Mouse (Mus musculus) C2C12 (cell line): ENCODE data around the gene Erich6b. TPM values are rescaled to one million over a fixed set of nuclear protein-coding genes. Genes with fewer than 3 reads are reported as not detected.

Experiments used
- H3K27me3 ChIP-seq: one replicate; pipeline ENCODE4 v1.6.1; 2011; ENCODE audit not compliant: control insufficient read depth, insufficient read depth, insufficient read length
- H3K36me3 ChIP-seq: one replicate; pipeline ENCODE4 v1.6.1; 2011; ENCODE audit not compliant: control insufficient read depth, insufficient read depth
- H3K4me3 ChIP-seq: one replicate; pipeline ENCODE4 v1.5.1; 2011; ENCODE audit warnings: mild to moderate bottlenecking, control low read depth; ENCODE audit not compliant: poor library complexity, insufficient read depth, severe bottlenecking
- H3K79me2 ChIP-seq: one replicate; pipeline ENCODE4 v1.6.1; 2011; ENCODE audit not compliant: control insufficient read depth, insufficient read depth
- H3K79me3 ChIP-seq: one replicate; pipeline ENCODE4 v1.6.1; 2011; ENCODE audit warnings: low read depth, control low read depth
- H3ac ChIP-seq: one replicate; pipeline ENCODE3; 2011; ENCODE audit warnings: low read depth; ENCODE audit not compliant: control insufficient read depth, insufficient read length
- CEBPB ChIP-seq: IDR thresholded peaks from one replicate; pipeline ENCODE4 v1.6.1; 2011; ENCODE audit warnings: low read depth, mild to moderate bottlenecking, control low read depth, moderate library complexity
- CTCF ChIP-seq: IDR thresholded peaks from one replicate; pipeline ENCODE4 v1.5.1; 2011; ENCODE audit not compliant: control insufficient read depth, insufficient read depth, insufficient read length
- FOSL1 ChIP-seq: IDR thresholded peaks from one replicate; pipeline ENCODE4 v1.8.0; 2011; ENCODE audit warnings: mild to moderate bottlenecking, low read length; ENCODE audit not compliant: poor library complexity, insufficient read depth, severe bottlenecking
- MAX ChIP-seq: IDR thresholded peaks from one replicate; pipeline ENCODE4 v1.6.1; 2011; ENCODE audit warnings: mild to moderate bottlenecking, control low read depth
- MYOD1 ChIP-seq: IDR thresholded peaks from one replicate; pipeline ENCODE4 v1.6.1; 2011; ENCODE audit warnings: low read depth; ENCODE audit not compliant: control insufficient read depth, insufficient read length
- MYOG ChIP-seq: IDR thresholded peaks from one replicate; pipeline ENCODE4 v1.6.1; 2011; ENCODE audit not compliant: control insufficient read depth, insufficient read length; ENCODE audit errors: extremely low read depth
- USF1 ChIP-seq: IDR thresholded peaks from one replicate; pipeline ENCODE4 v1.6.1; 2011; ENCODE audit warnings: low read depth, mild to moderate bottlenecking, control low read depth, moderate library complexity
- polyA plus RNA-seq: library from polyadenylated mRNA; unstranded; fragments of >200 nt; fragmentation: generic; extraction: Trizol; gene quantifications from one replicate; pipeline ENCODE4 v1.2.1, GENCODE M21; 2012; ENCODE audit warnings: missing spikeins

Erich6b gene
- polyA plus RNA-seq, 1 experiment: not detected

- Histone ChIP-seq H3K36me3 (no peaks in the 10 kb centered on the region), H3ac (no peak overlapping the region), H3K27me3 (no peaks in the 10 kb centered on the region), H3K79me2 (no peaks in the 10 kb centered on the region), H3K79me3 (no peaks in the 10 kb centered on the region), H3K4me3 (no peak overlapping the region)
- TF ChIP-seq MYOG (no peak), CEBPB (no peak), MAX (no peak), CTCF (no peak), FOSL1 (no peak), MYOD1 (no peak), USF1 (no peak)
Measured at GRCm38 (mm10) chr14:75635350-75635749, 6.7 kb upstream of the Erich6b start.

GRCm38 (mm10) chr14:75636107-75636506 lies 6.0 kb upstream of the Erich6b start:
- Histone ChIP-seq H3K4me3 (no peak overlapping the region), H3K27me3 (no peaks in the 10 kb centered on the region), H3K79me3 (no peaks in the 10 kb centered on the region), H3K36me3 (no peaks in the 10 kb centered on the region), H3K79me2 (no peaks in the 10 kb centered on the region), H3ac (no peak overlapping the region)
- TF ChIP-seq FOSL1: no peak
- no peak for TF ChIP-seq MYOD1
- TF ChIP-seq CTCF: no peak
- no peak for TF ChIP-seq CEBPB
- no peak for TF ChIP-seq USF1
- TF ChIP-seq MAX: no peak
- TF ChIP-seq MYOG: no peak

DNA sequence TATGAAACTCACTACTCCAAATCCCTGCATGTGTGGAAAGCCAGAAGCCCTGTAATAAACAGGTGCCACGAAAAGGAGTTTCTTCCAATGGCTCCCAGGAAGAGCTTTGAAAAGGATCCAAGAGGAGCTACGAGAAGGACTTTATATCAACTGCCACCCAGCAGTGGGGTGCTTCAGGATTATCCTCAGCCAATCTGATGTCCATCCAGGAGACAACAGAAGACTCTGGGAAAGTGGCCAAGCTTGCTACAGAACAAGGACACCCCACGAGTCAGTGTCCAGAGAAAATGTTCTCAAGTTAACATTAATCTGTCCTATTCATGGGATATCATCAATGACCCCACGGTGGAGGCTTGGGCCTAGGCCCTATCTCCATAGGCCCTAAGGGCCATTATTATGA lies 4.4 kb upstream of the Erich6b start:
- no peaks in the 10 kb centered on the region for H3K79me3 ChIP-seq
- no peaks in the 10 kb centered on the region for H3K79me2 ChIP-seq
- no peaks in the 10 kb centered on the region for H3K36me3 ChIP-seq
- no peak overlapping the region for H3K4me3 ChIP-seq
- no peaks in the 10 kb centered on the region for H3K27me3 ChIP-seq
- TF ChIP-seq MYOG: no peak
- no peak for TF ChIP-seq CTCF
- no peak for TF ChIP-seq FOSL1
- TF ChIP-seq USF1: no peak
- no peak for TF ChIP-seq MYOD1
- TF ChIP-seq CEBPB: no peak
- no peak for TF ChIP-seq MAX
- no peak overlapping the region for H3ac ChIP-seq

DNA sequence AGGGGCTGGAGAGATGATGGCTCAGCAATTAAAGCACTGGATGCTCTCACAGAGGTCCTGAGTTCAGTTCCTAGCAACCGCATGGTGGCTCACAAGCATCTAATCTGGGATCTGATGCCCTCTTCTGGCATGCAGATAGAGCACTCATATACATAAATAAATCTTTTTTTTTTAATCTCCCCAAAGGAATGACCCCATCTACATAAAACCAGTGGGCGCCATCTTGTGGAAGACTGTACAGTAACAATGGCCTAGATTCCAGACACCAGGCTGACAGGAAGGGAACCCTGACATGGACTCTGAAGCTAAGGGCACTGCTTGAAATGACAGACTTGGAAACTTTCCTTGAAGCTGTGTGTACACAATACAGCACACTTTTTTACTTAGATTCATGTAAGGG lies 1.2 kb upstream of the Erich6b start:
- no peak for TF ChIP-seq FOSL1
- TF ChIP-seq CTCF: no peak
- no peak for TF ChIP-seq MYOD1
- no peak for TF ChIP-seq CEBPB
- TF ChIP-seq MYOG: no peak
- no peak for TF ChIP-seq MAX
- TF ChIP-seq USF1: no peak
- no peaks in the 10 kb centered on the region for H3K79me2 ChIP-seq
- no peaks in the 10 kb centered on the region for H3K36me3 ChIP-seq
- peaks cover 9% of the 10 kb centered on the region for H3K27me3 ChIP-seq
- H3K4me3 ChIP-seq: no peak overlapping the region
- no peak overlapping the region for H3ac ChIP-seq
- H3K79me3 ChIP-seq: no peaks in the 10 kb centered on the region

GRCm38 (mm10) chr14:75641369-75641768 lies 690 bp upstream of the Erich6b start:
- Histone ChIP-seq H3K4me3 (no peak overlapping the region), H3K36me3 (no peaks in the 10 kb centered on the region), H3ac (no peak overlapping the region), H3K79me2 (no peaks in the 10 kb centered on the region), H3K27me3 (peaks cover 12% of the 10 kb centered on the region), H3K79me3 (no peaks in the 10 kb centered on the region)
- no peak for TF ChIP-seq MYOG
- TF ChIP-seq MYOD1: no peak
- TF ChIP-seq CEBPB: no peak
- no peak for TF ChIP-seq CTCF
- TF ChIP-seq MAX: no peak
- no peak for TF ChIP-seq FOSL1
- no peak for TF ChIP-seq USF1

DNA sequence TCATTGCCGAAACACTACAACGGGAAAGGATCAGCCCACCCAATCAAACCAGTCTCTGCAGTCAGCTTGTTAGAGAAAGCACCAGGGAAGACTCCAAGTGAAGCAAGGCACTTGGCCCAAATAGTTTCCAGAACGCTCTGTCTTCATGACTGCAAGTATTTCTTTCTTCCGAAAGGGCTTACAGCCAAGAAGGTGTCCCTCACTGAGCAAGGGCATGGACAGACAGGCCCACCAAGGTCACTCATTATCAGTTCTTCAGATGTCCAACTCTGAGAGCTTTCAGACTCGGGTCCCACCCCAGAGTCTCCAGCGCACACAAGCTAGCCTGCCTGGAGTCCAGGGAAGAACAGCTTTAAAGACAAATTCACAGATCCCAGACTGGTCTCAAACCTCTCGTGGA lies 3.4 kb downstream of the Erich6b start:
- H3K36me3 ChIP-seq: no peaks in the 10 kb centered on the region
- TF ChIP-seq MYOD1 (no peak), CEBPB (no peak), FOSL1 (no peak), MYOG (no peak)
- H3K79me2 ChIP-seq: no peaks in the 10 kb centered on the region
- no peak overlapping the region for H3ac ChIP-seq
- no peaks in the 10 kb centered on the region for H3K79me3 ChIP-seq
- peaks cover 24% of the 10 kb centered on the region for H3K27me3 ChIP-seq
- no peak overlapping the region for H3K4me3 ChIP-seq
